Mouse (Mus musculus) urinary bladder, postnatal 25 days (tissue): ENCODE data around the gene Gm28043.
"Not testable (repeated sequence)": the region's sequence is repeated elsewhere in the genome, so short reads cannot be mapped to it uniquely, and the experiment has no call there.

ENCODE experiments used
- DNase-seq: peaks from one replicate; pipeline ENCODE4 v3.0.0; 2022; ENCODE audit warnings: low spot score

The Gm28043 gene

DNA sequence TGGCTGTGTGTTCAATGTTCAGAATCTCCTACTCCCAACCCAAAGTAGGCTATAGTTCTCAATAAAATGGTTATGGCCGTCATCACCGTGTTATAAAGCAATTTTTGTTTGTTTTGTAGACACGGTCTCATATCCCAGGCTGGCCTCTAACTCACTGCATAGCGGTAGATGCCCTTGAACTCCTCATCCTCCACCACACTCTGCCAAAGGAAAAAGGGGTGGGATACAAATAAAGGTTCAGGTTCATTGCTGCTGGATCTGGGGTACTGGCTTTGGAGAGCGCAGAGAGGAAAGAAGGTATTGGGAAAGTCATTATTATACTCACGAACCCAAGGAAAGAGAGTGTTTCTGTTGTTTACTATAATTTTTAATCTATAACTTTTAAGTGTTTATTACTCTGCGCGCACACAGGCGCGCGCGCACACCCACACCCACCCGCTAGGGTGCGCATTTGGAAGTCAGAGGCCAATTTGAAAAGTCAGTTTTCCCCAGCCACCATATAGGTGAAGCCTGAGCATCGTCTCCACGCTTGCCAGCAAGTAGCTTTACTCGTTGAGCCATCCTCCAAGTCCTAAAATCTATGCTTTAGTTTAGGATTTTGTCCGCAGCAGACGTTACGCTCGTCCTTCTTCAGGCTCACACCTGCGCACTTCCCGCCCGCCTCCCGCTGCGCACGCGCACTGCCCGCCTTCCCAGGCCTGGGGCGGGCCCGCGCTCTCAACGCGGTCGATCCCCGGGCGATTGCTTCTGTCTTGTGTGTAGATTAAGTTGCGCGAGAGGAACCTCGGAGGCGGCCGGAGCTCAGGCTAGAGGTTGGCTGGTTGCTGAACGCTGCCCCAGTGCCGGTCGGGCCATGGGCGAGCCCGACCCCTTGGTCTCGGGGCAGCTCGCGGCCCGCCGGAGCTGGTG lies at the start of gene Gm28043, which contains the start of gene Rnf8:
Gene Gm28043, plus strand, starts transcription at position 762 of the 909 bp plus-strand sequence.
Gene Rnf8, plus strand, starts transcription at position 676 of the 909 bp plus-strand sequence.
- DNase-seq = peak; percentile 95

DNA sequence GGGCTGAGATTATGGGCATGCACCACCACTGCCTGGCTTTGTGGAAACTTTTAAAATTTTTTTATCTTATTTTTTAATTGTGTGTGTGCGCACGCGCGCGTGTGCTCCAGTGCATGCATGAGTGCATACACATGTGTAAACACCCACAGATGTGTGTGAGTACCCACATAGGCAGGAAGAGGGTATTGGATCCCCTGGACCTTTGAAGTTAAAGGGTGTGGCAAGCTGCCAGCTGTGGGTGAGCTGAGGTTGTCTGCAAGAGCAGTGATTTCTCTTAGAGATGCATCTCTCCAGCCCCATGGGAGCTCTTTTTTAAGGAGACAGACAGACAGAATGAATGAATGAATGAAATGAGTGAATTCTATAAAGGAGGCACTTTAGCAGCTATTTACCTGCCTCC lies 49.2 kb upstream of the Gm28043 start:
- no peak for DNase-seq

DNA sequence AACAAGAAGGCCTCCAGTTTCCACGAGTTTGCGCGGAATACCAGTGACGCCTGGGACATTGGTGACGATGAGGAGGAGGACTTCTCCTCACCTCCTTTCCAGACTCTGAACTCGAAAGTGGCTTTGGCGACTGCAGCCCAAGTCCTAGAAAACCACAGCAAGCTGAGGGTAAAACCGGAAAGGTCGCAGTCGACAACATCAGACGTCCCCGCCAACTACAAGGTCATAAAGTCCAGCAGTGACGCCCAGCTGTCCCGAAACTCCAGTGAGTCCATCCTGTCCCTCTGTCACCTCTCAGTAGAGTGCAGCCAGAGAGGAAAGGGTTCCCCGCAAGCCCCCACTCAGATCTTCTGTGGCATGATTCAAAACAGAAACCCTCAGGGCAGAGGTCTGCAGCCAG lies 46.2 kb upstream of the Gm28043 start:
- DNase-seq = no peak

DNA sequence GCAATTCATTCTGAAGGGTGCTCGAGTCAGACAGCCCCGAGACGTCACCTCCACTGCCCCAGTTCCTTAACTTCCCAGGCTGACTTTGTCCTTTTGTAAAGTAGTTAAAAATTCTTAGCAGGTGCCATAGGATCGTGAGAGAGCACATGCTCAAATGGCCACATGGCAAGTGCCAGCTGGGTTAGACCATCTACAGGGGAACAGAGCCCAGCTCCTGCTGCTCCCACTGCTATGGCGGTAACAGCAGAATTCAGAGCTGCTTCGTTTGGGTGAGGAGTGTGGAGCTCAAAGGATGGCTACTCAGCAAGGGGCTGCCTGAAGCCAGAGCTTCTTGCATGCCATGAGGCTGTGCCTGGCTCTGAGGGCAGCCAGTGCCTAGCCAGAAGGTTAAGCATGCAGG lies 44.8 kb upstream of the Gm28043 start:
- DNase-seq = no peak

DNA sequence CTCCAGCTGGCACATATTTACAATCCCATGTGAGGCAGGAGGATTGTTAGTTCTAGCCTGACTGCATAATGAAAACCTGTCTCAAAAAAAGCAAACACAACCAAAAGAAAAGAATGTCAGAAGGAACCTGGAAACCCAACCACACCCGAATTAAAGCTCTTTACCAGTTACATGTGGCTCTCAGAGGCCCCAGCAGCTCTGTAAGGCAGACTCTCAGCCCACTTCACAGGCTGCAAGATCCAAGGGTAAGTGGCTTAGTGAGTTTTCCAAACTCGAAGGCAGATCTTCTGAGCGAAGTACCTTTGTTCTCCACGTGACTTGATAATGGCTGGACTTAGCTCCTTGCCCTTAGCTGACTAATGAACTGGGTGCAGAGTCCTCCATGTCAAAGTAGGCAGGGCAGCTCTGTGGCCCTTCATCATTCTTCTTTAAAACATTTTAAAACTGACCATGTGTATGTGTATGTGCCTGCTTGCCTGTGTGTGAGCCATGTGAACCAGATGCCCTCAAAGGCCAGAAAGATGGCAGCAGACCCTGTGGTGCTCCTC lies 35.0 kb upstream of the Gm28043 start:
- no peak for DNase-seq

DNA sequence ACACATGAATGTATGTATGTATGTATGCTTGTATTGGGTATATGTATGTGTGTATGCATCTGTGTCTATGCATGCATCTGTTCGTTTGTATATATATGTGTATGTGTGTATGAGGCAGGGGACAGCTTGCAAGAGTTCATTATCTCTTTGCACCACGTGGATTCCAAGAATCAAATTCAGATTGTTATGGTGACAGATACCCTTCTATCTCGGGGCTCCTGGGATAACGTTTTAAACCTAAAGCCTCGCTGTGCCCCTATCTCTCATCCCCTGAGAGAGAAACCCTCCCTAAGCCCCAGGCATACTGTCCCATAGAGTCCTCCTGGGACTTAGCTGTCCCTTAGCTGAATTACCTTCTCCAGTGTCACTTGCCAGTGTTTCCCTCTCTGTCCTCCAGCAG lies 31.1 kb upstream of the Gm28043 start:
- DNase-seq = no peak

DNA sequence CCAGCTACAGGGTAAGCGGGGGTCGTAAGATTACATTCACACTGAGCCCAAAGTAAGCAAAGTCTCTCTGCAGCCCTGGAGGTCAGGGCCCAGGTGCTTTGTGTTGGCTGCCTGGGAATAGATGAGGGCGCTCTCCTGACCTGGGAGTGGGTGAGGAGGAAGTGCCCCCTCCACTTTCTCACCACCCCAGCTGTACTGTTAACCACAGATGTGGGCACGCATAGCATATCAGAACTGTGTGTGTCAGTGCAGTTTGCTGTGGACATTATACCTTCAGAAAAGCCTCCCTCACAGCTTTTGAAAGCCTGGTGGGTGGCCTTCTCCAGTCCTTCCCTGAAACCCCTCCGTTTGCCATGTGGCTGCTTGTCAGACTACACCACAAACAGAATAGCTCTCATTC lies 30.4 kb upstream of the Gm28043 start:
- no peak for DNase-seq

DNA sequence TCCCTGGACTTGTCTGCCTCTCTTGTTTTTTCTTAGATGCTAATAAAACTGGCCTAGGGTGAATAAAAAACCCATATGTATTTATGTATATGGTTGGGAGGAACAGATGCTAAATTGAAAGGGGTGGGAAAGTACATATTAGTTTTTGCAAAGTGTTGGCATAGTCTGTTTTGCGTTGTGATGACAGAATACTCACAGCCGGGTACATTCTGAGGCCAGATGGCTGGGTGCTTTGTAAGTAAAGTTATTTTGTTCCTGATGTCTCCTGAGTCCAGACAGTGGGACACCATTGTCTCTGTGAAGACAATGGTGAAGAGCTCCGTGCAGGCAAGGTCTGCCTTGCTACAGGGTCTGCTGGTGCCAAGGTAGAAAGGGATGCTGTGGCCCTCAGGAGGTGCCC lies 29.9 kb upstream of the Gm28043 start:
- DNase-seq = no peak

DNA sequence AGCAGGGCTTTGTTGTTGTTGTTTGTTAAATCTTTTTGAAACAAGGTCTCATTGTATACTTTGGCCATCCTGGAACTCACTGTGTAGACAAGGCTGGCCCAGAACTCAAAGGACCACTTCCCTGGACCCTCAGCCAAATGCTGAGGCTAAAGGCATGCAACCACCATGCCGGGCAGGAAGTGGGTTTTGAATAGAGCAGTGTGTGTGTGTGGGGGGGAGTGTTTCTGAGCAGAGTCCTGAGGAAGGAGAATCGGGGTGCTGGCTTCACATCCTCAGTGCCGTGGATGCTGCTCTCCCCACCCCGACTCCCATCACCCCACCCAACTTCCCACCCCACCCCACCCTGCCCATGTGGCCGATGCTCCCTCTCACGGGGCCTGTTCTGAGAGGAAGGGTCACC lies 29.2 kb upstream of the Gm28043 start:
- DNase-seq = no peak

DNA sequence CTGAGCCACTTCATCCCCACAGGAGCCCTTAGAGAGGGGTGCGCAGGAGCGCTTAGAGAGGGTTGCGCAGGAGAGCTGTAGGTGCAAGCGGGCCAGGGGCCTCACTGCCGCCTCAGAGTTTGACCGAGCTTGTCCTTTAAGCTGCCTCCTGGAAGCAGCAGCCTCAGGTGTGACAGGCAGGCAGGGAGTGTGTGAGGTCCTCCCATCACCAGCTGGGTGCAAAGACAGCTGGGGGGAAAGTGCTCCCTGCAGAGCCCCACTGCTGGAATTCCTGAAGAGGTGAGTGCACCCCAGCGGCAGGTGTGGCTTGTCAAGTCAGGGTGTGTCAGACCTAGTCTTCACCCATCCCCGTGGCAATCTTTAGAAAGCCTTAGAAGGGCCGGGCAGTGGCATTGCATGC lies 27.8 kb upstream of the Gm28043 start:
- DNase-seq = no peak

DNA sequence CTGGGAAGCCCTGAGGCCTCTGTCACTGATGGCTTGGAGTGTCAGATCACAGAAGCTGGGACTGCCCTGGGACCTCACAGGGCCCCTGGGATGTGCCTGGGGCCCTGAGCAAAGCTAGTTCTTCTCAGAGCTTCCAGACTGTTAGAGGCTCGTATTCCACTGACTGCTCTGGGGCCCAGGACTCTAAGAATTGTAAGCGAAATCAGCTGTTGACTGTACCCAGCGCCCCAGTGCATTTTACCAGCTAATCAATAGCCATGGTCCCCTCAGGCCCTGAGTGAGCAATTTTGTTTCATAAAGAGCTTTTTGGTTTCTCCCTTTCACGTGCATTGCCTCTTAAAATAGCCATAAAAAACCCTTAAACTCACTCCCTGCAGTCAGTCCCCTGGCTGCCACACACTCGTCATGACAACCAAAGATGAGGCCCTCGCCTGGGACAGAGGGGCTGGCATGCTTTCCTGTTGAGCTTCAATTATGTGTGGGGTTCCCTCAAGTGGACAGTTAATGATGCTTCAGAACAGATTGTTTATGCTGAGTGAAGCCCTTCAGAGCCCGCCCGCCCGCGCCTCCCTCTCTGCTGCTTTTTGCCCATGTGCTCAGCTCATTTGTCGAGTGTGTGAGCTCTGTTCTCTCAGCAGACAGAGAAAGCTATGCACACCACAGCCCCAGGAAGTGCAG lies 25.3 kb upstream of the Gm28043 start:
- no peak for DNase-seq

DNA sequence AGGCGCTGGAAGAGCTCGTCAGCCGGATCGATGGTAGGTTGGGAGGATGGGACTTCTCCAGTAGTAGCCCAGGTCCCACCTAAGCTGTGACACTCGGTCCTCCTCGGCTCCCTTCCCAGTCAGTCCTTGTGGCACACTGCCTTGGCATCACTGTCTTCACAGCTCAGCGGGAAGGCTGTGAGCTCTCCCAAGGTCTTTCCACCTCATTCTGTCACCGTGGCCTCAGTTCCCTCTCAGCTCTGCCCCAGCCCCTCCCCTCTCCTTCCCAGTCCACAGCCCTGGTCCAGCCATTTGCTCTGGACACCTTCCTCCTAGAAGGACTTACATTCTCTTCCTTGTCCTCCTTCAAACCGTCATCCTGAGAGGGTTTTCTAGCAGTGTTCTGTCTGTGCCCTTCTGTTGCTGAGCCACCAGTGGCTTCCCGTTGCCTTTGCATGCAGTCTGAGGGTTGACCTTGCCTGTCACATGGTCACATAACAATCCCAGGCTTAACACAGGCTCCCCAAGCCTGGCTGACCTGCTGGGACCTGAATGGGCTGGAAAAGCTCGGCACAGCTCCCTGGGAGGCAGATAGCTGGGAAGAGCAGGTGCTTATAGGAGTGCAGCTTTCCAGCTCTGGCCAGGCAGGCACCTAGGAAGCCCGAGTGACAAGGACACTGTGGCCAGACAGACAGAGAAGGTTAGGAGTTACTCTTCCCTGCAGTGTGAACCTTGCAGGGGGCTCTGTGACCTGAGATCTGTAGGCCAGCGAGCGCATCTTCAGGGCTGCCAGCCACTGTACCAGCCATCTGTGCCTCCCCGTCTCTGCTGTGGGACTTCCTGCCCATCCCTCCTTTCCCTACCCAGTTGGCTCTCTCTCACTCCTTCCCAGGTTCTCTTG lies 18.5 kb upstream of the Gm28043 start:
- DNase-seq = no peak

DNA sequence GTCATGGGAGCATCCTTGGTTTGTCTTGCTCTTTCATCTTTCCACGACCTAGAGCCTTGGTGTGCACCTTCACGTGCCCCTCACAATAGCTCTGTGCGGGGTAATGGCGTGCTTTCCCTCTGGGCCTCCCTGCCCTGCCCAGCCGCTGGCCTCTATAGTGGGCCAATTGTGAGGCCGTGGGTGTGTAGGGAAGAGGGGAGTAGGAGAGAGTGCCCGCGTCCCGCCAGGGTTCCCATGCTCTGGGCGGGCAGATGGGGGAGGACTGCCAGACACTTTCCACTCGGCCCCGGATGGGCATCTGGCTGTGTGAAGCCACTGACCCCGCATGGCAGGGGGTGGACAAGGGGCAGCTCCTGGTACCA lies 17.9 kb upstream of the Gm28043 start:
- DNase-seq = no peak

DNA sequence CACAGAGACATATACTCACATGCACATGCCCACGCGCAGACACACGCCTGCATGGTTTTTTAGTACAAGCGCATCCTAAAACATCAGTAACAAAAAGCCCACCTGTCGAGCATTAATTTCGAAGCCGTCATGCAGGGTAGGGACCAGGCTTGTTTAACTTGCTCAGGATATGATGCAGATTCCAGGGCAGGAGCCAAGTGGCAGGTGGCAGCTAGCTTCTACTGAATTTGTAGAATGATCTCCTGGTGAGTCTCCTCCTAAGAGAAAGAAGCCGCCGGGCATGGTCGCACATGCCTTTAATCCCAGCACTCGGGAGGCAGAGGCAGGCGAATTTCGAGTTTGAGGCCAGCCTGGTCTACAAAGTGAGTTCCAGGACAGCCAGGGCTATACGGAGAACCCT lies 15.6 kb upstream of the Gm28043 start:
- no peak for DNase-seq

DNA sequence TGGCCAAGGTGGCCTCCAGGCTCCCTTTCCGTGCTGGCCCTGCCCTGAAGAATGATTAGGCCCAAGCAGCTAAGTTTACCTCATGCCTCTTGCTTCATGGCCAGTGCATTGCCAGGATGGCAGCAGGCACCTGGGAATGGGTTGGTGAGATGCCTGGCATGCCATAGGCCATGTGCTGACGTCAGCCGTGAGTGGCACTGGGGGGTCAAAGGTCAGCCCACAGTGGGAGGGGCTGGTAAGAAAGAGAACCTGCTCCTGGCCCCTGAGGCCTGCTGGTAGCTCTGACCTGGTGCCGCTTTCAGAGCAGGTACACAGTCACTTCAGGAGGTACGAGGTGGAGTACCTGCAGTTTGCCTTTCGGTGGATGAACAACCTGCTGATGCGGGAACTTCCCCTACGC lies 15.1 kb upstream of the Gm28043 start:
- DNase-seq = no peak

DNA sequence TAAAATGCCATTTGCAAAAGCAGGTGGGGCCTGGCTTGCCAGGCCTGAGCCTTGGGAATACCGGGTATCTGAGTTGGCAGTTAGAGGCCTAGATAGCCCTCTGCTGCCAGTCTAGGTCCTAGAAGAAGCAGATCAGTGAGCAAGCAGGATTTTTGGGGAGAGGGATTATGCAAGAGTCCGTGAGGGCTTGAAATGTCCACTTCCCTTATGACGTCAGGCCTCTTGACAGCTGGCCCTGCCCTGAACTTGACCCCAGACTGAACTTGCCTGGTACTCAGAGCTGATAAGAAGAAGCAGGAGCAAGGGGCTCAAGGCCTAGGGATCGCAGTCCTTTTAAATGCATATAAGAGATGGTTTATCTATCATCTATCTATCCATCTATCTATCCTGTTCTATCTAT lies 13.3 kb upstream of the Gm28043 start:
- no peak for DNase-seq

DNA sequence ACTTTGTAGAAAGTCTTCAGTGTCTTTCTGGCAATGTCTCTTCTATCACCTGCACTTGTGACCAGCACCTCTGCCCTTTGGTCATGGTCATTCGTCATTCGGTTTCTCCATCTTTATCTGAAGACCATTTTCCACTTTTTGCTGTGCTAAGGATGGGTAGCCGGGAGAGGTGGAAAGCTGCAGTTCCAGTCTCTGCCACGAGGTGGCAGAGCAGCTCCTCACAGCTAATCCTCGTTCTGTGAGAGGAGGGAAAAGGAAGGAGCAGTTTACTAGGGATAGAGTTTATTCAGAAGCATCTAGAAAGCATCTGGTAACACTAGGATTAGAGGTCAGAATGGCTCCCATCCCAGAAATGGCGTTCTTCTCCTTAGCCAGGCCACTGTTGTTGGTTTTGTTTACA lies 11.4 kb upstream of the Gm28043 start:
- peak; percentile 78 for DNase-seq

DNA sequence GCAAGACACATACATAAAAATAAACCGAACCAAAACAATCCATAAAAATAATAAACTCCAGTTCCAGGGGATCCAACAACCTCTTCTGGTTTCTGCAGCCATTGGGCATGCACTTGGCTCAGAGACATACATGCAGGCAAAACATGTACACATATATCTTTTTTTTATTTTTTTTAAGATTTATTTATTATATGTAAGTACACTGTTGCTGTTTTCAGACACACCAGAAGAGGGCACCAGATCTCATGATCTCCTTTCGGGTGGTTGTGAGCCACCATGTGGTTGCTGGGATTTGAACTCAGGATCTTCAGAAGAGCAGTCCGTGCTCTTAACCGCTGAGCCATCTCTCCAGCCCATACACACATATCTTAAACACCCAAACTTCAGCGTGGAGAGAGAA lies 1.2 kb upstream of the Gm28043 start:
- not testable (repeated sequence) for DNase-seq

DNA sequence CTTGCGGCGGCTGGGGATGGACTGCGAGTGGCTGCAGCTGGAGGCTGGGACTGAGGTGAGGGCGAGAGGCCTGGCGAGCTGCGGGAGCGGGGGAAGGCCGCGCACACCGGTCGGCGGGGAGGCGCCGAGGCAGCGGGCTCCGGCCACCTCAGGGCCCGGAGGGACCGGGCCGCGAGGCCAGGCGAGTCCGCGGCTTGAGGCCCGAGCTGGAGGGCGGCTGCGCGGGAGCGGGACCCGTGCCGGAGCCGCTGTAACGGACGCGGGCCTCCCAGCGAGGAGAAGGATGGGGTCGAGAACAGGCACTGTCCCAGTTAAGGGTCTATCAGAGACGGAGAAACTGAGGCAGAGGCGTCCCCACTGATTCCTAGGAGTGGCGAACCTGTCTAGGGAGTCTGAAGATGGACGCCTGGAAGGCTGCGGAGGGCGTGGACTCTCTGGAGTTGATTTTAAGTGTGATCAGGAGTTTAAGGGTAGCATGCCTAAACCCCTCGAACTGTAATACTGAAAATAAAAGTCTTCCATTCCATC lies 412 bp downstream of the Gm28043 start:
- no peak for DNase-seq

DNA sequence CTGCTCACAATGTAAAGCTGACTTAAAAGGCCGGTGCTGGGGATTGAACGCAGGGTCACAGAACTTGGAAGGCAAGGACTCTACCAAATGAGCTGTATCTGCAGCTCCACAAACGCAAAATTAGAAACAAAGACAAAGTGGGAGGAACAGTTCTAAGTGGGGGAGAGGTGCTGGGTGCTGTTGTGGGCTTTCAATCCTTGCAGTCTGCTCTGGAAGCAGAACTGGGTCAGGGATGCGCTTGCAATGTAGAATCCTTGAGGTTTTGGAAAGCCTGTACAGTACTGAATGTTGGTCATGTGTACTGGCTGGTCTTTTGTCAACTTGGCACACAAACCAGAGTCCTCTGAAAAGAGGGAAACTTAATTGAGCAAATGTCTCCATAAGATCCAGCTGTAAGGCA lies 940 bp downstream of the Gm28043 start:
- no peak for DNase-seq

DNA sequence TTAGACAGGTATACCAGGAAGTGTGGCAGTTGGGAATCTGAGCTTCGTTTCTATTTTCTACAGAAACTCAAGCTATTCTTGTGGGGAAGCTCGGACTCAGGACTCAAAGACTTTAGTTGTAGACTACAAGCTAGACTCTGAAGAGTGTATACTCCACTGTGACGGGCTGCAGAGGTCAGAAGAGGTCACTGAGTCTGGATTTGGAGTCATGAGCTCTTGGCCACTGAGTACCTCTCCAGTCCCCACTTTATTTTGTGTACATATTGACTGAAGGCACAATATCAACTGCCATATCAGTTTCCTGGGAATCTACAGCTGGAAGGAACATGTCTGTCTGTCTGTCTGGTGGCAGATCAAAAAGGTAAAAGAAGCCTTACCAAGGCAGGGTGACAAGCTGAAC lies 4.6 kb downstream of the Gm28043 start:
- DNase-seq = no peak

DNA sequence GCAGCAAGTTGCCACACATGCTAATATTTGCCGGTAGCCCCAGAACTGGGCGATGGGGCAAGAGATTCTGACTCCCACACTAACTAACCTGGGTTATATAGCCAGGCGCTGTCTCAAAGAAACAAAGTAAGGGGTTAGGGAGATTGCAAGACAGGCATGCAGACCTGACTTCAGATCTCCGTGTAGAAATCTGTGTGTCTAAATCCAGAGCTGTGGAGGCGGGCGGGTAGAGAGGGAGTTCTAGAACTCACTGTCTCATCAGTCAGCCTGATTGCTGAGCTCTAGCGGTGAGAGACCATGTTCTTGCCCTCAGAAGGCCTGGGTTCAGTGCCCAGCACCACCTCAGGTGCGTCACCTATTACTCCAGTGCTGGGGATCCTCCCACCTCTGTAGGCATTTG lies 8.8 kb downstream of the Gm28043 start:
- DNase-seq = no peak
